Comparison of ENCODE assay signal across 18 mouse cellular contexts in genomic region chr15:11487268-11487783, GRCm38 (mm10).
"Had no signal": no experiment of that assay in that cellular context is flagged by ENCODE, and none has a peak within 500 bp of the region (broad histone marks: within the 10 kb centered on the region; RNA-seq: fewer than 3 reads in every experiment).

No protein-coding gene starts in this region.

- ATAC-seq: inflammation-experienced regulatory T-cells, adult 6 months; liver, postnatal 0 days; lung, postnatal 0 days had no signal

- H3K9me3 ChIP-seq: limb, embryonic 15.5 days; midbrain, embryonic 12.5 days had no signal

- H3K9ac ChIP-seq: limb, embryonic 15.5 days; liver, embryonic 14.5 days; liver, postnatal 0 days; lung, embryonic 14.5 days; midbrain, embryonic 12.5 days had no signal

- H3K27ac ChIP-seq: limb, embryonic 15.5 days; liver, embryonic 14.5 days; macrophage; midbrain, embryonic 12.5 days; stomach, postnatal 0 days had no signal

- DNase-seq: kidney, adult 2 months; kidney, postnatal 14 days; kidney, postnatal 4 days; left cerebral cortex, postnatal 4 days; liver, postnatal 0 days; lung, embryonic 14.5 days; right cerebral cortex, postnatal 14 days; right cerebral cortex, postnatal 4 days; thymus, adult 18-20 months; thymus, postnatal 36 days had no signal

- H3K4me3 ChIP-seq: limb, embryonic 15.5 days; midbrain, embryonic 12.5 days had no signal

- H3K4me2 ChIP-seq: limb, embryonic 15.5 days; liver, embryonic 11.5 days; lung, embryonic 14.5 days; midbrain, embryonic 12.5 days had no signal

- H3K36me3 ChIP-seq: limb, embryonic 15.5 days; midbrain, embryonic 12.5 days had no signal

- H3K4me1 ChIP-seq: limb, embryonic 15.5 days; midbrain, embryonic 12.5 days had no signal

- H3K27me3 ChIP-seq: limb, embryonic 15.5 days; midbrain, embryonic 12.5 days had no signal
